Mouse (Mus musculus): Measurements from ENCODE around the gene Dag1.

Dag1 gene

GRCm38 (mm10) chr9:108273485-108273884 lies 9.7 kb upstream of the Dag1 start:
- no peak for DNase-seq

GRCm38 (mm10) chr9:108272691-108273090 lies 8.9 kb upstream of the Dag1 start:
- DNase-seq = no peak

GRCm38 (mm10) chr9:108271941-108272340 lies 8.2 kb upstream of the Dag1 start:
- peak; percentile 58 to 65 for DNase-seq

GRCm38 (mm10) chr9:108268701-108269100 lies 4.9 kb upstream of the Dag1 start:
- DNase-seq = peak; percentile 15 to 21

- DNase-seq = peak; percentile 14 to 46
These were observed 3.9 kb upstream of the Dag1 start for GRCm38 (mm10) chr9:108267691-108268090.

GRCm38 (mm10) chr9:108266261-108266935 lies 2.6 kb upstream of the Dag1 start:
- DNase-seq = no peak

- DNase-seq = peak; percentile 58 to 68
These were observed 598 bp upstream of the Dag1 start for GRCm38 (mm10) chr9:108264191-108264921.

GRCm38 (mm10) chr9:108263131-108263681 lies 552 bp downstream of the Dag1 start:
- peak; percentile 73 to 82 for DNase-seq

GRCm38 (mm10) chr9:108262494-108263049 lies 1.2 kb downstream of the Dag1 start:
- peak; percentile 16 to 18 for DNase-seq

GRCm38 (mm10) chr9:108261865-108262264 lies 1.9 kb downstream of the Dag1 start:
- DNase-seq = no peak

GRCm38 (mm10) chr9:108260526-108260925 lies 3.2 kb downstream of the Dag1 start:
- no peak for DNase-seq

GRCm38 (mm10) chr9:108252766-108253165 lies 11.0 kb downstream of the Dag1 start:
- no peak for DNase-seq

GRCm38 (mm10) chr9:108251877-108252276 lies 11.9 kb downstream of the Dag1 start:
- no peak for DNase-seq

GRCm38 (mm10) chr9:108248957-108249356 lies 14.8 kb downstream of the Dag1 start:
- no peak for DNase-seq

GRCm38 (mm10) chr9:108244984-108245383 lies 18.8 kb downstream of the Dag1 start:
- peak in 1 of 2 experiments; percentile 33 for DNase-seq

- DNase-seq = no peak
These were observed 19.2 kb downstream of the Dag1 start for GRCm38 (mm10) chr9:108244540-108244939.

GRCm38 (mm10) chr9:108239951-108240350 lies 23.8 kb downstream of the Dag1 start:
- DNase-seq = no peak

- no peak for DNase-seq
These were observed 24.9 kb downstream of the Dag1 start for GRCm38 (mm10) chr9:108238831-108239230.

- no peak for DNase-seq
These were observed 25.4 kb downstream of the Dag1 start for GRCm38 (mm10) chr9:108238402-108238801.

- no peak for DNase-seq
These were observed 29.1 kb downstream of the Dag1 start for GRCm38 (mm10) chr9:108234682-108235081.

GRCm38 (mm10) chr9:108232908-108233307 lies 30.9 kb downstream of the Dag1 start:
- no peak for DNase-seq

- DNase-seq = peak in 1 of 2 experiments; percentile 28
These were observed 35.7 kb downstream of the Dag1 start for GRCm38 (mm10) chr9:108227911-108228649.

GRCm38 (mm10) chr9:108225166-108225565 lies 38.6 kb downstream of the Dag1 start:
- no peak for DNase-seq
